Mouse (Mus musculus) right cerebral cortex, postnatal 10 days (tissue): ENCODE measurements at regions not wholly inside any gene's neighbourhood (a gene's known extent, or its start where the extent isn't known, plus 50 kb on each side); places are given as distances from the start of the nearest gene placed in this dataset.
A peak's percentile ranks its signal among the peaks of the same experiment; 100 is the strongest.

Experiments
- DNase-seq, 2 experiments: peaks; one replicate each; pipeline ENCODE4 v3.0.0; 2021; ENCODE audit warnings: low spot score in 2 of 2

- no peak for DNase-seq
Measured at GRCm38 (mm10) chr15:56436131-56436530, 1041.3 kb downstream of the Slc22a22 start.

- DNase-seq: no peak
Measured at GRCm38 (mm10) chr15:56425986-56426385, 1051.4 kb downstream of the Slc22a22 start.

GRCm38 (mm10) chr15:56420681-56421080 is 1056.7 kb downstream of the Slc22a22 start:
- DNase-seq: peak in 1 of 2 experiments; percentile 24

GRCm38 (mm10) chr15:56391982-56392381 is 1085.4 kb downstream of the Slc22a22 start:
- DNase-seq: no peak

GRCm38 (mm10) chr15:56378511-56378910 is 1098.9 kb downstream of the Slc22a22 start:
- DNase-seq: no peak

GRCm38 (mm10) chr15:56350903-56351302 is 1126.5 kb downstream of the Slc22a22 start:
- DNase-seq: no peak

- no peak for DNase-seq
Measured at GRCm38 (mm10) chr15:56346111-56346510, 1131.3 kb downstream of the Slc22a22 start.

GRCm38 (mm10) chr15:56344973-56345372 is 1132.5 kb downstream of the Slc22a22 start:
- DNase-seq: no peak

- peak in 1 of 2 experiments; percentile 25 for DNase-seq
Measured at GRCm38 (mm10) chr15:56344304-56344932, 1133.0 kb downstream of the Slc22a22 start.

GRCm38 (mm10) chr15:56337879-56338278 is 1139.5 kb downstream of the Slc22a22 start:
- no peak for DNase-seq

GRCm38 (mm10) chr15:56336449-56336848 is 1141.0 kb downstream of the Slc22a22 start:
- peak; percentile 68 to 85 for DNase-seq

GRCm38 (mm10) chr15:56335011-56335410 is 1142.4 kb downstream of the Slc22a22 start:
- DNase-seq: no peak

GRCm38 (mm10) chr15:56320501-56320900 is 1156.9 kb downstream of the Slc22a22 start:
- no peak for DNase-seq

GRCm38 (mm10) chr15:56294910-56295438 is 1182.5 kb downstream of the Slc22a22 start:
- DNase-seq: no peak

- DNase-seq: peak; percentile 67 to 70
Measured at GRCm38 (mm10) chr15:56278622-56279301, 1198.7 kb downstream of the Slc22a22 start.

- DNase-seq: no peak
Measured at GRCm38 (mm10) chr15:56278006-56278405, 1199.4 kb downstream of the Slc22a22 start.

GRCm38 (mm10) chr15:56248731-56249130 is 1228.7 kb downstream of the Slc22a22 start:
- DNase-seq: no peak

GRCm38 (mm10) chr15:56244004-56244735 is 1233.3 kb downstream of the Slc22a22 start:
- no peak for DNase-seq

GRCm38 (mm10) chr15:56202552-56202951 is 1274.9 kb downstream of the Slc22a22 start:
- DNase-seq: no peak

GRCm38 (mm10) chr15:56199336-56199735 is 1278.1 kb downstream of the Slc22a22 start:
- DNase-seq: no peak

- DNase-seq: peak; percentile 15 to 23
Measured at GRCm38 (mm10) chr15:56197425-56198201, 1279.8 kb downstream of the Slc22a22 start.

GRCm38 (mm10) chr15:56166236-56166635 is 1311.2 kb downstream of the Slc22a22 start:
- no peak for DNase-seq
